Mouse (Mus musculus): ENCODE measurements around the gene Sfmbt1.
"Not testable (repeated sequence)": the region's sequence is repeated elsewhere in the genome, so short reads cannot be mapped to it uniquely, and the experiment has no call there.

Sfmbt1 gene

GRCm38 (mm10) chr14:30716953-30717285, 2.3 kb downstream of the Sfmbt1 start:
- DNase-seq (ENCODE audit: low spot score), result no peak

DNA sequence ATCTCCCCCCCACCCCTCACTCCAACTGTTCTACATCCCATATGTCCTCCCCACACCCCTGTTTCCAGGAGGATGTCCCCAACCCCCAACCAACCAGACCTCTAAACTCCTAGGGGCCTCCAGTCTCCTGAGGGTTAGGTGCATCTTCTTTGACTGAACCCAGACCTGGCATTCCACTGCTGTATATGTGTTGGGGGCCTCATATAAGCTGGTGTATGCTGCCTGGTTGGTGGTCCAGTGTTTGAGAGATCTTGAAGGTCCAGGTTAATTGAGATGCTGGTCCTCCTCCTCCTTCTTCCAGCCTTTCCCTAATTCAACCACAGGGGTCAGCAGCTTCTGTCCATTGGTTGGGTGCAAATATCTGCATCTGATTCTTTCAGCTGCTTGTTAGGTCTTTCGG, 4.0 kb downstream of the Sfmbt1 start:
- not testable (repeated sequence) for DNase-seq (ENCODE audit: low spot score)

- no peak for DNase-seq (ENCODE audit: low spot score)
Observed at GRCm38 (mm10) chr14:30719514-30719913, 4.9 kb downstream of the Sfmbt1 start.

- DNase-seq (ENCODE audit: low spot score), result no peak
Observed at GRCm38 (mm10) chr14:30721850-30722249, 7.2 kb downstream of the Sfmbt1 start.

DNA sequence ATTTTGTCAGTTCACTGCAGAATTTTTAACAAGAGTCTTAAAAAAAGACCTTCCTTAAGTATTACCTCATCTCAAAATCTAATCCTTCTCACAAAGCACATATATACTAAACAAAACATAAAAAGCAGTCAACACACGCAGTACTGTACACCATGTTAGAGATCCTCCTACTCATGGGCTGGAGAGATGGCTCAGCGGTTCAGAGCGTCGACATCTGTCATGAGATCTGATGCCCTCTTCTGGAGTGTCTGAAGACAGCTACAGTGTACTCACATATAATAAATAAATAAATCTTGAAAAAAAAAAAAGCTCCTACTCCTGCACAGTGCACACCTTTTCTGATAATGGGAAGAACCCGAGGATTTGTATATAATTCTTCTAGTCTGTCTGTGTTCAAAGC, 7.8 kb downstream of the Sfmbt1 start:
- DNase-seq (ENCODE audit: low spot score), result no peak

DNA sequence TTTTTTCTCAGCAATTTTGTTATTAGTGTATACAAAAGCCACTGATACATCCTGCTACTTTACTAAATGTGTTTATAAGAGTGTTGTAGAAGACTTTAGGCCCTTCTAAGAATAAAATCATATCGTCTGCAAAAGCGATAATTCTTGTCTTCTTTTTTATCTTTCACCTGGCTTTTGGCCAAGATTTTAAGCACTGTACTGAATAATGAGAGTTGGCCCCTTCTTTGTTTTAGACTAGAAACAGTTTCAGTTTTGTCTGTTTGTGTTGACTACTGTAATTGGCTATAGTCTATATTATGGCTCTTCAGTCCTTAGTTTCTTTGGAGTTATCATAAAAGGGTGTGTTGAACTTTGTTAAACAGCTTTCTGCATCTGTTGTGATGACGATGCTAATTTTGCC, 17.2 kb downstream of the Sfmbt1 start:
- DNase-seq (ENCODE audit: low spot score), result no peak

- no peak for DNase-seq (ENCODE audit: low spot score)
Observed at GRCm38 (mm10) chr14:30734665-30735064, 20.0 kb downstream of the Sfmbt1 start.

- DNase-seq (ENCODE audit: low spot score), result no peak
Observed at GRCm38 (mm10) chr14:30735810-30736209, 21.2 kb downstream of the Sfmbt1 start.

DNA sequence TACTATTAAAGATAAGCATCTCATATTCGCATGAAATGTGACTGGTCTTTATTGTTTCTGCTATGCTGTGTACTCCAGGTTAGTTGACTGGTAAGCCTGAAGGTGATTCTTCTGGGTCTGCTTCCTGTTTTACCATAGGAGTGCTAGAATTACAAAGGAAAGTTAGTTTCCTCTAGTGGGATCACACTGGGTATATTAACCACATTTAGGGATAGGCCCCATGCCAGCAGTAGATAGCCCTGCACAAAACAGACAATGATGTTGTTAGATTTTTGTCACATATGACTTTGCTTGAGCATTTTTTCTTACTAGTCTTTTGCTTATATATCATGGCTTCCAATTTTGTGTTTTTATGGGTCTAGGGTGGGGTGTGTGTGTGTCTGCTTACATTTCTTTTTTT, 21.8 kb downstream of the Sfmbt1 start:
- DNase-seq (ENCODE audit: low spot score), result no peak

GRCm38 (mm10) chr14:30743891-30744290, 29.2 kb downstream of the Sfmbt1 start:
- no peak for DNase-seq (ENCODE audit: low spot score)

DNA sequence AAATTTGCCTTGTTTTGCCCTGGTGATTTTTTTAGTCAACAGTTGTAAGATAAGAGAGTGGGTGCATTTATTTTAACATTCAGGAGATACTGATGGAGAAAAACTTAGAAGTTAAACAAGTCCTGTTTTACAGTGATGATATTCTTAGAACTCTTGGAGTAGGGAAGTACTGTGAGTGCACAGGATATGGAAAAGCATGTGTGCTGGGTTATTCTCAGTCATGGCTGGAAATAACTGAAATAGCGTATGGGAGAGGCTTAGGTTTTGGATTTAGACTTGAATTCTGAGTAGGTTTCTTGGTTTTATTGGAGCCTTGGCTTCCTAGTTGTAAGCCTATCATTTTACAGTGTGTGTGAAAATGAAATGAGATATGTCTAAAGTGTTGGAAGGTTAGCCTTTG, 31.5 kb downstream of the Sfmbt1 start:
- DNase-seq (ENCODE audit: low spot score), result no peak

GRCm38 (mm10) chr14:30757239-30757638, 42.6 kb downstream of the Sfmbt1 start:
- DNase-seq (ENCODE audit: low spot score), result no peak

DNA sequence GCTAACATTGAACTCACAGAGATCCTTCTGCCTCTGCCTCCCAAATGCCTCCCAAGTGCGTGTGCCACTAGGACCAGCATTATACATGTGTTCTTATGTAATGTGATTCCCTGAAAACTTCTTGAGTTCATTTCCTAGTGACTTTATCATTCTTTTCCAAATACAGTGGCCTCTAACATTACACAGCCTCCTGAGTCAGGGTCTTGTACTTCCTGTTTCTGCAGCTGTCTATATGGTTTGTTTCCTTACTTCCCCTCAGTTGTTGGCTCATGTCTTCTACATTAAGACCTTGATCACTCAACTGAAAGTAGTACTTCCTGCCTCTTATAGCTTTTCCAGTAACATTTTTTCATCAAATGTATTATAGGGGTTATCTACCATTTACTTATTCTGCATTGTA, 46.6 kb downstream of the Sfmbt1 start:
- DNase-seq (ENCODE audit: low spot score), result no peak

GRCm38 (mm10) chr14:30762131-30762903, 47.7 kb downstream of the Sfmbt1 start:
- DNase-seq (ENCODE audit: low spot score), result no peak

- DNase-seq (ENCODE audit: low spot score), result no peak
Observed at GRCm38 (mm10) chr14:30762904-30763568, 48.4 kb downstream of the Sfmbt1 start.

DNA sequence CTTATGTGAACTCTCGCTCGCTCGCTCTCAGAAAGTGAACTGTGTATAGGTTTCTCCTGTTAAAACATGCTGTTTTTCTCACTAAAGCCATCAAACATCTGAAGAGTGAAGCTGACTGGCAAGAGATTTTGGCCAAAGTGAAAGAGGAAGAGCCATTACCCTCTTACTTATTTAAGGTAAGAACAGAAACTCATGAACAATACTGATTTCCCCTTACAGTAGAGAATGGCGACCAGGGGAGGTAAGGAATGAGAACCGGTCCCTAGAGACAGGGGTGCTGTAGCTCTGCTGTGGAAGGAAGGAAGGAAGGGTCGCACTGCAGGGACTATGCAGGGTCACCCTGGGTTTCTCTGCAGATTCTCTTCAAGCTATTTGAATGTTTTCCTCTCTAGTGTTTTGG, 70.0 kb downstream of the Sfmbt1 start:
- DNase-seq (ENCODE audit: low spot score), result no peak

- DNase-seq (ENCODE audit: low spot score), result no peak
Observed at GRCm38 (mm10) chr14:30789471-30789870, 74.8 kb downstream of the Sfmbt1 start.

GRCm38 (mm10) chr14:30792871-30793270, 78.2 kb downstream of the Sfmbt1 start:
- DNase-seq (ENCODE audit: low spot score), result no peak

- DNase-seq (ENCODE audit: low spot score), result no peak
Observed at GRCm38 (mm10) chr14:30801756-30802155, 87.1 kb downstream of the Sfmbt1 start.

- no peak for DNase-seq (ENCODE audit: low spot score)
Observed at GRCm38 (mm10) chr14:30821136-30821535, 106.5 kb downstream of the Sfmbt1 start.

DNA sequence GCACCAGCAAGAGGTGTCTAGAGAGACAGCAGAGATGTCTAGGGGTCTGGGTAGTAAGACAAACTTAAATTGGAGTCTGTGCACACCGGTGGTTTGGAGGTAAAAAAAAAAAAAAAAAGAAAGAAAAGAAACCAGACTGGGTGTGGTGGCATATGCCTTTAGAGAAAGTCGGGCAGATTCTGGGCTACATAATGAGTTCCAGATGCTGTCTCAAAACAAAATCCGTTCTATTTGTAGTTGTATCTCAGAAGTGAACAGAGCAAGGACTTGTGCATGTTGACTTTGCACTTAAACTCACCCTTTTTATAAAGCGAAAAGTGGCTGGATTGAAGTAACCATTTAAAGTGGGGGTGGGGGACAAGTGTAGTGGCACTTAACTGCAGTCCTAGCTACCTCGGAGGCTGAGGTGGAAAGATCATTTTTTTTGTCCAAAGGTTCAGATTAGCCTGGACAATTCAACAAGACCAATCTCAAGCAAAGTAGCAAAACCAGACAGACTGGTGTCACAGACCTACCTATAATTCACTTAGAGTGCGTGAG, 109.9 kb downstream of the Sfmbt1 start:
- no peak for DNase-seq (ENCODE audit: low spot score)

GRCm38 (mm10) chr14:30825021-30825475, 110.4 kb downstream of the Sfmbt1 start:
- DNase-seq (ENCODE audit: low spot score), result no peak

DNA sequence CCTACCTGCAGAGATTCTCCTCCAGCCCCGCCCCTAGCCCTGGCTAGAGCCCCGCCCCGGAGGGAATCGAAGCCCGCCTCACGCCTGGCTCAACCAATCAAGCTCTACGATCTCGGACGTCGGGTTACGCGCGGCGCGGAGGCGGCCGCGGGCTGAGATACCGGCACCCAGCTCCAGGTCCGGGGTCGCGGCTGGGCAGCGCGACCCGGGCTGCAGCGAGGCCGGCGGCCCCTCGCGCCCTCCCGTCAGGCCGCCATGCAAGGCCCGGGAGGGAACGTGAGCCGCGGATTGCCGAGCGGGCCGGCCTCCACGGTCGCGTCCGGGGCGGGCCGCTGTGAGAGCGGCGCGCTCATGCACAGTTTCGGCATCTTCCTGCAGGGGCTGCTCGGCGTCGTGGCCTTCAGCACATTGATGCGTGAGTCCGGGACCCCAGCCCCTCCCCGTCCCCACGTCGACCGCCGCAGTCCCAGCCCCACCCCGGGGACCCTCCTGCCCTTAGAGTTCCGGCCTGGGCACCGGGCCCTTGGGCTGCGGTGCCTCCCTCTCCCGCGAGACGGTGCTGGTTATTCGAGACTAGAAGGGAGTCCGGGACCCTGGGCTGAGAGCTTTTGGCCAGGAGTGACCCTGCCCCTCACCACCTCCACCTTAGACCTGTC, 111.0 kb downstream of the Sfmbt1 start, which contains the start of gene Tmem110:
Tmem110 (plus strand) TSS at position 115 of the 656 bp plus-strand sequence.
- DNase-seq (ENCODE audit: low spot score), result peak; percentile 74
